Mouse (Mus musculus) frontal cortex, adult 2 months (tissue): ENCODE data around the gene Syngr2. TPM values are rescaled to one million over a fixed set of nuclear protein-coding genes. Genes with fewer than 3 reads are reported as not detected.
"Not testable (repeated sequence)": the region's sequence is repeated elsewhere in the genome, so short reads cannot be mapped to it uniquely, and the experiment has no call there.

Experiments used
- DNase-seq, 2 experiments: peaks; one replicate each; pipeline ENCODE4 v3.0.0; 2022; ENCODE audit warnings: low spot score in 1 of 2; ENCODE audit errors: extremely low spot score in 1 of 2
- polyA plus RNA-seq: library from polyadenylated mRNA; depleted of rRNA; stranded (reverse); fragments of >200 nt; gene quantifications from 2 replicates; pipeline ENCODE4 v1.2.3, GENCODE M21; 2012

Gene Syngr2
- polyA plus RNA-seq, 1 experiment: 11.9 TPM

- no peak for DNase-seq
Observed at GRCm38 (mm10) chr11:117806781-117807180, 2.7 kb upstream of the Syngr2 start.

- peak in 1 of 2 experiments; percentile 56 for DNase-seq
Observed at GRCm38 (mm10) chr11:117810401-117811046, 1.1 kb downstream of the Syngr2 start.

- DNase-seq: no peak
Observed at GRCm38 (mm10) chr11:117813867-117814266, 4.4 kb downstream of the Syngr2 start.

DNA sequence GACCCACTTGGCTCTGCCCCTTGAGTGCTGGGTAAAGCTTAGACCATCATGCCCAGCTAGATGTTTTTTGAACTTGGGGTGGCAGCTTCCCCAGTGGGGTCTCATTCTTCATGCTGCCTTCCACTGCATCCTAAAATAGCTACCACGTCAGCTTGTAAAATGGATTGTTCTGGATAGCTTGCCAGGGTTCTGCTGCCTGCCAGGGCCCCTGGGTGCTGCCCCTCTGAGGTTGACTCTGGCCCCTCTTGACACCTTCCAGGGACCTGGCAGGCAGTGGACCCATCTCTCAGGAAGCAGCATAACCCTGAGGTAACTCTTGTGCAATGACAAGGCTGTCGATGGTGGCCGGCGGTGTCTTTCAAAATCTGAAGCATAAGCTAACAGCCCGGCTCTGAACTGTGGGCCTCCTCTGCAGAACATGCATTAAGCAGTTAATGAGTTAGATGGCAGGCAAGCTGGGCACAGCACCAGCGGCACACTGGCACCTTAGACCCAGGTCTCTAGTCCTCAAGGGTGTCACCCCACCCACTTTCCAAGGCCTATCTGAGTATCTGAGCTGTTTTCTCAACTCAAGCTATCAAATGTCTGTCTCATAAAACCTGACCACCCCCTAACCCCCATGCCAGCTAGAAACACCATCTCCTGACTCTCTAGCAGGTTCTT lies 5.4 kb downstream of the Syngr2 start:
- no peak for DNase-seq

- DNase-seq: not testable (repeated sequence)
Observed at GRCm38 (mm10) chr11:117815850-117816249, 6.4 kb downstream of the Syngr2 start.

DNA sequence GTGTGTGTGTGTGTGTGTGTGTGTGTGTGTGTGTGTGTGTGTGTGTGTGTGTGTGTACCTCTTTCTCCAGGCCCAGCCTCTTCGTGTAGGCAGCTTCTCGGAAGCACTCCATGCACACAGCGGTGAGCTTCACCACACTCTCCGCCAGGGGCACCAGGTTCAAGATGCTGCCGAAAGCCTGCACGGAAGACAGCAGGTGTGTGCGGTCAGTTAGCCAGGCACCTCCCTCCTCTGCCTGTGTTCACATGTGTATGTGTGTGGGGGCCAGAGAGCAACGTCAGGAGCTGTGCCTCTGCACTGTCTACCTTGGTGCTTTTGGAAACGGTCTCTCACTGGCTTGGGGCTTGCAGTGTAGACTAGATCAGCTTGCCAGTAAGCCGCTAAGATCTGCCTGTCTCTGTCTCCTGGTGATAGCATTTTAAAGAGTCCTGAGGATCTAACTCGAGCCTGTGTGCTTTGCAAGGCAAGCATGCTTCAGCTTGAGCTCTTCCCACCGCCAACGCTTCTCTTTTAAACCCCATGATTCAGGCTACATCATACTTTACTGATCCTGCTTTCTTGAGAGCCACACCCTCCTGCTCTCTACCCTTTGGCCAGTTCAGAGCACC lies 7.0 kb downstream of the Syngr2 start:
- DNase-seq: no peak

DNA sequence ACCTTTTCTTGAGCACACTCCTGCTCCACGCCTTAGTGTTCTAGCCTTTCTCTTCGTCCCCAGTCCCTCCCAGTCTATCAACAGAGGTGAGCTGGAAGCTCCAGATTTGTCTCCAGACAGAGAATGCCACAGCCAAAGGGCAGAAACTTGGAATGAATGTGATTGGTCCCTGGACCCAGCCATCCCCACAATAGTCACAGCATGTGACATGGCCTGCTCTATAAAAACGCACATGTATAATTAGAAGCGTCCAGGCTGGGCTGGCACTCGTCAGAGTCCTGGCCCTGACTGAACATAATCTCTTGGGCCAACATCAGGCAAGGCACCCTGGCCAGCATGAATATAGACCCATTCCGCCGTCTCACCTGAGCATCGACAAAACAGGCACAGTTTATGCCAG lies 9.6 kb downstream of the Syngr2 start:
- DNase-seq: no peak

DNA sequence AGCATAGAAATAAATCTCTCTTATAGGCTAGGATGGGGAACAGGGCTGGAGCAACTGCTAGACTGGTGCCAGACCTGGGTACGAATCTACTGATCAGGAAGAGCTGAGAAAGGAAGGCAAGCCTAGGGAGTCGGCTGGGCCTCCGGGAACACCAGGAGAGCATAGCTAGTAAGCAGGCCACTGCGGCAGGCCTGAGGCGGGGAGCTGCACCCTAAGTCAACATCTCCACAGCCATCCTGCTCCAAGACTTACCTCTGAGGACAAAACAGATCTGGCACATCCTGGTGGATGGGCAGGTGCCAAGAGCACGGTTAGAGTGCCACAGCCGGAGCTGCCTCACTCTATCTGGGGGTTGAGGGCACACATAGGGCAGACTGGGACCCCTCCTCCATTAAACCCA lies 10.7 kb downstream of the Syngr2 start:
- no peak for DNase-seq

- DNase-seq: no peak
Observed at GRCm38 (mm10) chr11:117821868-117822267, 12.4 kb downstream of the Syngr2 start.

GRCm38 (mm10) chr11:117822728-117823241 lies 13.3 kb downstream of the Syngr2 start:
- DNase-seq: no peak

GRCm38 (mm10) chr11:117823411-117823810 lies 13.9 kb downstream of the Syngr2 start:
- DNase-seq: no peak

GRCm38 (mm10) chr11:117824060-117824969 lies 14.8 kb downstream of the Syngr2 start:
- DNase-seq: peak in 1 of 2 experiments; percentile 88

GRCm38 (mm10) chr11:117825333-117826101 lies 16.0 kb downstream of the Syngr2 start, which contains the start of the genes Afmid and Tk1:
Afmid (plus strand) TSS chr11:117825924.
Tk1 (minus strand) TSS chr11:117826092.
- DNase-seq: peak in 1 of 2 experiments; percentile 62

DNA sequence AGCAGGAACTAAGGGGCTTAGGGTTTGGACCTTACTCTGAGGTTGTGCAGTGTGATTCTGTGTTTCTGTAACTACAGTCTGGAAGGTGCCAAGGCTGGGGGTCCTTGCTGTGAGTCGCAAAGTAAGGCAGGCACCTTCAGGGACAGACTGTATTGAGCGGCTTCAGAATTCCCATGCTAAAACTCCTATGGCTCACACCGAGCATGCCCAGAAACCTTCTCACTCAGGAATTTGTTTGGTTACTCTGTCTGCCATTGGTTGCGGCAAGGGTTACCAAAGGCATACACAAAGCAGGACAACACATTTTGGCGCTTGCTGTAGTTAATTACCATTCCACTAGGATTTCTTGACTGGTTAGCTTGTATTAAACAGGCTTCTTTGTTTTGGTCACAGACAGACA lies 16.7 kb downstream of the Syngr2 start:
- DNase-seq: no peak

- no peak for DNase-seq
Observed at GRCm38 (mm10) chr11:117826916-117827315, 17.4 kb downstream of the Syngr2 start.

- DNase-seq: no peak
Observed at GRCm38 (mm10) chr11:117827386-117827785, 17.9 kb downstream of the Syngr2 start.

DNA sequence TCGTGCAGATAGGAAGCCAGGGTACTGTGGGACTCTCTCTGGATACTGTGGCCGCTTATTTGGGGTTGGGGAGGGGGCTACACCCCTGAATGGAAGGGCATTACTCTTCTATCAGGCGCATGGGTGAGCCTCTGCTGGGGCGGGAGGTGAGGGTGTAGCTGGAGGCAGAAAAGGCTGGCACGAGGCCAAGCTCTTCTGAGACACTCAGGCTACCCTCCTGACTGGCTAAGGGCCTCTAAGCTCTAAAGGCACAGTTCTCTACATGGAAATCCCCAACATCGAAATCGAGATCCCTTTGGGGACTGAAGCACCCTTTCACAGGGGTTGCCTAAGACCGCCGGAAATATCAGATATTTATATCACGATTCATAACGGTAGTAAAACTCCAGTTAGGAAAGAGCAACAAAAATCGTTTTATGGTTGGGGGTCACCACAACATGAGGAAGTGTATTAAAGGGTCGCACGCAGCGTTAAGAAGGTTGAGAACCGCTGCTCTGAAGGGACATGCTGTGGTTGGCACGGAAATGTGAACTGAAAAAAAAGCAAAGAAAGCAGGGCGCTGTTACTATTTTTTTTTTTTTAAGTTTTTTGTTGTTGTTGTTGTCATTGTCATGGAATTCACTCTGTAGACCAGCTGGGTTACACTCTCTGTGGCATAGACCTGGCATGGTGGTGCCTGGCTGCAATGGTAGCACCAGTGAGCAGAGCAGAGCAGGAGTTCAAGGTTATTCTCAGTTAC lies 18.9 kb downstream of the Syngr2 start:
- no peak for DNase-seq

GRCm38 (mm10) chr11:117828888-117829604 lies 19.6 kb downstream of the Syngr2 start:
- no peak for DNase-seq
